Mouse (Mus musculus) layer of hippocampus, adult 9-11 months (tissue): ENCODE data around the gene Asb3.
"Not testable (repeated sequence)": the region's sequence is repeated elsewhere in the genome, so short reads cannot be mapped to it uniquely, and the experiment has no call there.

Experiments
- DNase-seq: peaks from one replicate; pipeline ENCODE4 v3.0.0; 2022

The Asb3 gene

DNA sequence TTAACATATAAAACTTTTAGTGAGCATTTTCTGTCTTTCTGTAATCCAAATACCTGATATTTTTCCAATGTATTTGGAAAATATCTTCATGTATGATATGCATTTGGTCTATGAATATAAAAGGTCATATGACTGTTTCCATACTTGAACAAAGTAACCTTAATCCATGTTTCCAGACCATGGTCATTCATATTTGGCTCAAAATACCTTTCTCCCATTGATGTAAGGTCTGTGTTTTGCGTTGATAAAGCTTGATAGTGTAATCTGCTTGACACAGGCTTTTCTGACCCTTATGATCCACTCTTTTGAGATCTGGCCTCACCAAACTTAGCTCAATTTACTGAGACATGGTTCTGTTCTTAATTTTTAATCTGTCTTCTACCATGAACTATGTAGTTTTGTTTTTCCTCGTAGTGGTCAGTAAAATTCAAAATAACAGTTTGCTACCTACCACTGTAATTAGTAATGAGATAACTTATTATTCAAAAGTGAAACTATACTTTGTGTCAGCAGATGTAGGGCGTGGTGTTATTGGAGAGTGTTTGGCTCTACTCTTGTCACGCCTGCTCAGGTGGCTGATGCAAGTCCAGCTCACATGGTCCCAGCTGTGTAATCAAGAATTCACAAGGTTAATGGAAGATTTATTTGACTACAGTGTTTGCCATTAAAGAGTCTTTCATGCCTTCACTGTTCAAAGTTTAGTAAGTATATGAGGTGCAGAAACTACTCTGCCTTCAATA lies 116.1 kb downstream of the Asb3 start:
- no peak for DNase-seq

DNA sequence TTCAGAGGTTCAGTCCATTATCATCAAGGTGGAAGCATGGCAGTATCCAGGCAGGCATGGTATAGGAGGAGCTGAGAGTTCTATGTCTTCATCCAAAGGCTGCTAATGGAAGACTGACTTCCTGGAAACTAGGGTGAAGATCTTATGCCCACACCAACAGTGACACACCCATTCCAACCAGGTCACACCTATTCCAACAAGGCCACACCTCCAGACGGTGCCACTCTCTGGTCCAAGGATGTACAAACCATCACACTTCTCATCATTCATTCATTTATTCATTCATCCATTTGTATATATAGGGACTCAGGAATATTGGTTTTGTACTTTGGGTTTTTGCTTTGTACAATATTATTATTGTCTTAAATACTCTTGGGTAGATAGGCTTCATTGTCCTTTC lies 124.5 kb downstream of the Asb3 start:
- not testable (repeated sequence) for DNase-seq

DNA sequence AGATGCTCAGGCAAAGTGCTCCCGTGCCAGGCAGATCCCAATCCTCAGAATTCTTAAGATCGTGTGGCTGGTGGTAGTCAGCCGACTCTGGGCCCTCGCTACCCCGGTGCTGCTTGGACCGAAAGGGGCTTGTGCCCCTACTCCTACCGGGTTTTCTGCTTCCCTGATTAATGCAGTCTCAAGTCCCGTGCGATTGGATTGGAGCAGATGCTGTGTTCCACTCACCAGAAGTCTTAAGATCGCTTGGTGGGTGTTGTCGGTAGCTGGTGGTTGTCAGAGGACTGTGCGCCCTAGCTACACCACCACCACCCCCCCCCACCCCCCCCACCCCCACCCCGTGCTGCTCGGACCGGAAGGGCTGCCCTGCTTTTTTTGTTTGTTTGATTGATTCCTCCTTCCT lies 132.2 kb downstream of the Asb3 start:
- not testable (repeated sequence) for DNase-seq

DNA sequence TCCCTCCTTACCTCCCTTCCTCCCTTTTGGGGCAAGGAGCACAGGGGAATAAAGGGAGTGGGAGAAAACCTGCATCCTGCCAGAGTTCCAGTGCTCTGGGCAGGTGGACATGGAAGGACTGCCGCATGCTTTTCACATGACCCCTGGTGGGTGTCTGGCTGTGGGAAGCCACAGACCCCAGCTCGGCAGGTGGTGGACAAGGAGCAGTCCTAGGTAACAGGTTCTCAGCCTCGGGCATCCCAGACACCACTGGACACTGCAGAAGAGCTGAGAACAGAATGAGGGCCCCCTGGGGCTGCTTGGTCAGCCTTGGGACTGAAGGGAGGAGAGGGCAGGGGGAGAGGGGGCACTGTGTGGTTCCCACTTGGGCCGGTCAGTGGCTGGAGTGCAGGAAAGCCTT lies 149.7 kb downstream of the Asb3 start:
- DNase-seq: no peak

DNA sequence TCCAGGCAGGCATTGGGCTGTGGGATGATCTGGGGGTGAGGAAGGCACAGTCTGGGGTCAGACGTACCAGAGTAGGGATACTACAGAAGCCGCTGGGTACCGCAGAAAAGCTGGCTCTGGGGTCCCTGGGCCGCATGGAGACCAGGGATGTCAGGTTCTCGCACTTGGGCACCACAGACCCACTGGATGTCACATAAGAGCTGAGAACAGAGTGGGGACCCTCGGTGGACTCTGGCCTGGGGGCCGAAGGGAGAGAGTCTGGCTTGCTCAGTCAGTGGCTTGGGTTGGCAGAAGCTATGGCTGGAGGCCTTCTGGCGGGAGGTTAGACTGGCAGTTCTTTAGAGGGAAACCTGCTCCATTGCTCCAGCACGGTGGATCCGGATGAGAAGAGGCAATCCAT lies 204.8 kb downstream of the Asb3 start:
- no peak for DNase-seq

DNA sequence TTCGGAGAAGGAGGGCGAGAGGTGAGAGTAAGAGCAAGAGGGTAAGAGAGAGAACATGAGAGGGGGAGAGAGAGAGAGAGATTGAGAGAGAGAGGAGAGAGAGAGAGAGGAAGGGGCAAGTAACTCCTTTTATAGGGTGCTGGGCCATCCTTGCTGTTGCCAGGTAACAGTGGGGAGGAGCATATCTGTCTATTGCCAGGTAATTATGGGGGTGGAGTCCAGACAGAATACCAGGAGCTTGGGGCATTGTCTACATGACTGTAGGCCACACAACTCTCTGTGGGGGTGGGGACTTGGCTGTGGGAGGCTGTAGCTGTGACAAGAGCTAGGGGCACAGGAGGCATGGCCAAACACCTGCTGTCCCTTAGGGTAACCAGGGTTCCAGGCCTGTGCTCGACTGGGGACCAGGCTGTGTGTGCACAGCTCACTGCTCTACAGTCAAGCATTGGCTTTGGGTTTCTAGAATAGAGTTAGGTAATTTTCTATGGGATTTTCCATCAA lies 205.3 kb downstream of the Asb3 start:
- DNase-seq: no peak

DNA sequence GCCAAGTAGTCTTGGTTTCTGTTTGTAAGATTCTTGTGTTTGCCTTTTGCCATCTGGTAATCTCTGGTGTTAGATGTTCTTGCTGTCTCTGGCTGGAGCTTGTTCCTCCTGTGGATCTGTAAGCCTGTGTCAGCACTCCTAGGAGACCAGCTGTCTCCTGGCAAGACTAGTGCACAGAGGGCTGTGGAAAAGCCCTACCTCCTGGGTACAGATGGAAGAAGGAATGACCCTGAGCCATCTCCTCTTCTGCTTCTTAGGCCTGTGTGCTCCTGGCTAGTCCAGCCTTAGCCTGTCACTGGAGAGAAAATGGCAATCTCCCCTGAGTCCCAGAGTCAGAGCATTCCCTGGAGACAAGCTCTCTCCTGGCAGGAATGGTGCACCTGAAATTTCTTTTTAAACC lies 214.3 kb downstream of the Asb3 start:
- peak; percentile 18 for DNase-seq

DNA sequence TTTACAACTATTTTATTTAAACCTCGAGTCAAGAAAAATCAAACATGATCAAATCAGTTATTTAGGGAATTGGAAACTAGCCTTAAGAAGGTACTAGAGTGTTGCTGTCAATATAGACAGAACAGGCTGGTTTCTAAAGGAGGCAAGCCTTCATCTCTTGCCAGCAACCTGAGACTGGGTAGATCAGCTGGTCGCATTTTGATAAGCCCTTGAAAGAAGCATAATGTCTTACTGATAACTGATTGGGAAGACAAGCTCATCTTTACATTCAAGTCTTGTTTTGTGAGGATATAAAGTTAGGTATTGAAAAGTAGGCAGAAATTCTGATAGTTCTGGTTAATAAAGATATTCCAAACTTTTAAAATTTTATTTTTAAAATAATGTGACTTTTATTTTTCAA lies 217.0 kb downstream of the Asb3 start:
- DNase-seq: no peak

DNA sequence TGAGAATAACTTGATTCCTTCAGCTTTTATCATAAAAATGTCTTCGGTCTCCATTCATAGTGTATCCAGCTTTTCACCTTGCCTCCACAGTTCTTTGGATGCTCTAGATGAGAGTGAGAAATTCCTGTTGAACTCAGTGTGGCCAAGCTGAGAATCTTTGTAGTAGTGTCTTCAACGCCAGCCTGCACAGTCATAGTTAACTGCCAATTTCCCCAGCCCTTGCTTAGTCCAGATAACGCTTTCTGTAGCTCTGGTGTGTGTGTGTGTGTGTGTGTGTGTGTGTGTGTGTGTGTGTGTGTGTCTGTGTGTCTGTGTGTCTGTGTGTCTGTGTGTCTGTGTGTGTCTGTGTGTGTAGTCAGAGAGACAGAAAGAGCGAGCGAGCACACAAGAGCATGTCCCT lies 220.1 kb downstream of the Asb3 start:
- no peak for DNase-seq

DNA sequence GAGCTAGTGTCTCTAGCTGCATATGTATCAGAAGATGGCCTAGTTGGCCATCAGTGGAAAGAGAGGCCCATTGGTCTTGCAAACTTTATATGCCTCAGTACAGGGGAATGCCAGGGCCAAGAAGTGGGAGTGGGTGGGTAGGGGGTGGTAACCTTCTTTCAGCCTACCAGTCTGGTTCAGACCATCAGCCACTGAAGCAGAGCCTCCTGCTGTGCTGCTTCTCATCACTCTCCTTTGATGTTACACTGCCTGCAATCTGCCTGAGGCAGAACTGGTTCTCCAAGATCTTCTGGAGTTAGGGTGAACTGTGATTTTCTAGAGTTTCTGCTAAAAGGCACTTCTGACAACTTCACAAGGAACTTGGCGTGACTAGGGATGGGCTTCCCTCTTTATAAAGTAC lies 241.7 kb downstream of the Asb3 start:
- not testable (repeated sequence) for DNase-seq

DNA sequence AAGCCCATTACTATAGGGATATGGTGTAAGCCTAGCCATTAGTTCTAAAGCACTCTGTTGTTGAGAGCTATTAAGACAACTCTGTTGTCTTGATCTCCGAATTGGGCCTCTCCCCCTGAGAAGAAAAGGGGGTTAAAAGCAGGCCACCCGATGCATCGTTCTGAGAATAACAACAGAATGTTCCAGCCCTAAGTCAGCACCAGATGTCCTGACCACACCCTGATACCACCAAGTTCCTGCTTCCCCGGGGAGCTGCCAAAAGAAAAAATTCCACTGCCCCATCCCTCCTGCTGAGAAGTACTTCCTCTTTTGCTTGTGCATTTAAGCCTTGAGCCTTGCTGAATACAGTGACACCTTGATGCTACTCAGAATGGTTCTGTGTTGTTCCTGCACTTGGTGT lies 248.5 kb downstream of the Asb3 start:
- not testable (repeated sequence) for DNase-seq

DNA sequence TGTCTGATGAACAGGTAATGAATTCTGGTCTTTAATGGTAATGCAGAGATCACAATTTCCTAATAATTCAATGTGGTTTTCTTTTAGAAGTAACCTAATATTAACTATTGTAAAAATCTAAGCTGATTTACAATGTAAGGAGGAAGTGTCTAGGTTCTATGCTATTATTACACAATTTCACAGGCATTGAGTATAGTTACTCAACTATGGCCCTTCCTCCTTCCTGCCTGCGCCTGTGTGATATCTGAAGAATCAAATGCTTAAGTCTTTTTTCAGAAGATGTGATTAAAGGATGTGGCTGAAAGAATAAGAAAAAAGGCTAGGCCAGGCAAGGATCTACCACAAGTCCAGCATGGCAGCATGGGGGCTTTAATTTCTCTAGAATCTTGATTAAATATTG lies 249.6 kb downstream of the Asb3 start:
- not testable (repeated sequence) for DNase-seq

DNA sequence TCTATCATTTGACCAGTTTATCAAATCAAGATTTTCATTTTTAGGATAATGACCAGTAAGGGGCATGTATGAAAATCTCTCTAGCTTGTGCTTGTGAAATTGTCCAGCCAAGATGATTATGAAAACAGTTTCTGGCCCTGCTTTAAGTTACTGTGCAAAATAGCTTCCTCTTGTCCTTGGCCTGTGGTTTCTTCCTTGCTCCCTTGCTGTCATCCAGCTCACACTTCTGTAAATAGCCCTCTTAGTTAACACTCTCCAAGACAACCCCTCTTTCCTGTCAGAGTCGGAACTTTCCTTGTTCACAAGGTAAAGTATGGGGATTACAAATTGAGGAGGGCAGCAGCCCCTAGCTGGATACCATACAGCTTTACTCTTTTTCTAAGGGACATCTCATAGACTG lies 253.2 kb downstream of the Asb3 start:
- not testable (repeated sequence) for DNase-seq
